Mouse (Mus musculus) CH12.LX (cell line): ENCODE results near the gene Aph1a.

Source experiments
- BHLHE40 ChIP-seq: IDR thresholded peaks from 2 replicates; pipeline ENCODE4 v1.6.1; 2011; ENCODE audit warnings: mild to moderate bottlenecking, low read depth, low read length, improper control_type of control experiment
- CHD2 ChIP-seq: IDR thresholded peaks from 2 replicates; pipeline ENCODE4 v1.6.1; 2011; ENCODE audit warnings: low read length, improper control_type of control experiment
- CTCF ChIP-seq, 2 experiments: IDR thresholded peaks in 1 of 2; conservative IDR thresholded peaks in 1 of 2; 2 replicates each; pipeline ENCODE4 v1.5.1; 2011 to 2012; ENCODE audit warnings: low read depth in 2 of 2, low read length in 2 of 2, improper control_type of control experiment in 1 of 2, inconsistent platforms in 1 of 2, mild to moderate bottlenecking in 1 of 2, moderate library complexity in 1 of 2
- EP300 ChIP-seq: IDR thresholded peaks from 2 replicates; pipeline ENCODE4 v1.6.1; 2011; ENCODE audit warnings: low read length, improper control_type of control experiment
- JUND ChIP-seq: conservative IDR thresholded peaks from 2 replicates; pipeline ENCODE4 v1.6.1; 2011; ENCODE audit warnings: low read depth, low read length, improper control_type of control experiment
- MAFK ChIP-seq: IDR thresholded peaks from 2 replicates; pipeline ENCODE4 v1.6.1; 2011; ENCODE audit warnings: low read length, improper control_type of control experiment; ENCODE audit not compliant: insufficient replicate concordance
- NELFE ChIP-seq: IDR thresholded peaks from 2 replicates; pipeline ENCODE4 v1.6.1; 2011; ENCODE audit warnings: low read depth, low read length, improper control_type of control experiment

- TF ChIP-seq CTCF (conservative IDR thresholded peaks at IDR 0.05 in 1 of 2, IDR thresholded peaks at IDR 0.05 in 1 of 2; ENCODE audit: low read depth in 2 of 2, low read length in 2 of 2), result no peak
- no peak for TF ChIP-seq JUND
- TF ChIP-seq EP300, result no peak
- no peak for TF ChIP-seq BHLHE40
- TF ChIP-seq MAFK, result no peak
- no peak for TF ChIP-seq NELFE
- TF ChIP-seq CHD2, result no peak
Observed at GRCm38 (mm10) chr3:95856115-95856514, 37.7 kb upstream of the Aph1a start.
